Mouse (Mus musculus): ENCODE data around the gene Ppp1r1b. TPM values are rescaled to one million over a fixed set of nuclear protein-coding genes. Genes with fewer than 3 reads are reported as not detected.

Ppp1r1b gene
- polyA plus RNA-seq, 1 experiment from 2014 or later, result 0.31 TPM

DNA sequence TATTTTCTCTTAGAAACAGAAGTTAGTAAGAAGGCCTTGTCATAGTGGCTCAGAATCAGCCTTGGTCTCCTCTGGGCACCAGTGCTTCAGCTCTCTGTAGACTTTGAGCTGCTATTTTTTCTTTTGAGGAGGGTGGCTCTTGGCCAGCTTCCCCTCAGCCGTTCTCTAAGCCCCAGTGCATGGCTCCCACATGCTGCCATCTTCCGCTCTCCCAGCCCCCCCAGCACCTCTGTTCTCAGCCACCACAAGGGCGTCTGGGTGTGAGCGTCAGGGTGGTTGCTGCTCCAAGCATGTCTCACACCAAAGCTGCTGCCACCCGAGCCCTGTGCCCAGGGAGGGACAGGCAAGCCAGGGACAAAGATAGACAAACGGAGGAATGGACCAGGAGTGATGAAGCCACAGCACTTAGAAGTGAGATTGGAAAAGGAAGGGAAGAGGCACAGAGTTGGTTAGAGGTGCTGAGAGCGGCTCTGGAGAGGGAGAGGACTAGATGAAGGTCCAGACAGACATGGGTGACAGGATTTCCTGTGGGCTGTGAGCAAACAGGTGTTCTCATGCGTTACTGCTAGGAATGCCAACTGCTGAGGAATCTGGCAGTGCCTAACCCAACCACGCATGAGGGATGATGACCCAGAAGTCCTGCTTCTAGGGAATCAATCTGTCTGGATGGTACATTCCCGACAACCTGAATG, 19.1 kb downstream of the Ppp1r1b start:
- WGBS, result 80% methylated on average over 10 of the region's 10 CpGs

DNA sequence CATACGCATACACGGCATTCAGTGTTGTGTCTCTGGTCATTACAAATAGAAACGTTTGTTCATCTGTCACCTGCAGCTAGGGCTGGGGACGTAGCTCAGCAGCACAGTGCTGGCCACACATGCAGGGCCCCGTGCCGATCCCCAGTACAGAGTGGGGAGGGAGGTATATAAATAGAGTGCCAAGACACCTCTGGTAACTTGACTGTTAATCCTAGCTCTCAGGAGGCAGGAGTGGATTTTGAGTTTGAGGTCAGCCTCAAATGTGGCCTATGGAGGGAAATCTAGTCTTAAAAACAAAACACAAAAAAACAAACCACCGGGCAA, 19.6 kb downstream of the Ppp1r1b start:
- Histone ChIP-seq H3K4me1 (ENCODE audit: control insufficient read depth, insufficient read depth, low read length) (no peaks in the 10 kb centered on the region), H3K4me3 (ENCODE audit: low read depth, low read length) (no peak overlapping the region), H3K9ac (replicated peaks; ENCODE audit: low read length) (no peak overlapping the region), H3K27me3 (ENCODE audit: control insufficient read depth, insufficient read depth, low read length) (no peaks in the 10 kb centered on the region), H3K9me3 (replicated peaks; ENCODE audit: control insufficient read depth, low read length) (no peaks in the 10 kb centered on the region), H3K36me3 (replicated peaks; ENCODE audit: control insufficient read depth, insufficient read depth, low read depth, low read length) (no peaks in the 10 kb centered on the region), H3K27ac (replicated peaks; ENCODE audit: low read depth, low read length) (no peak overlapping the region), H3K4me2 (ENCODE audit: low read depth, low read length) (no peak overlapping the region)
- no peak for DNase-seq (ENCODE audit: low spot score)
- ATAC-seq (replicated peaks; ENCODE audit: insufficient number of reproducible peaks, low FRiP score, low TSS enrichment, low read depth), result no peak
- WGBS, result 85% methylated on average over 7 of the region's 7 CpGs

More for the DNA sequence above, 19.1 kb downstream of the Ppp1r1b start:
- Histone ChIP-seq H3K36me3 (replicated peaks; ENCODE audit: control insufficient read depth, insufficient read depth, low read depth, low read length) (no peaks in the 10 kb centered on the region), H3K27me3 (ENCODE audit: control insufficient read depth, insufficient read depth, low read length) (no peaks in the 10 kb centered on the region), H3K27ac (replicated peaks; ENCODE audit: low read depth, low read length) (no peak overlapping the region), H3K9me3 (replicated peaks; ENCODE audit: control insufficient read depth, low read length) (no peaks in the 10 kb centered on the region), H3K4me2 (ENCODE audit: low read depth, low read length) (no peak overlapping the region), H3K4me3 (ENCODE audit: low read depth, low read length) (no peak overlapping the region), H3K4me1 (ENCODE audit: control insufficient read depth, insufficient read depth, low read length) (no peaks in the 10 kb centered on the region), H3K9ac (replicated peaks; ENCODE audit: low read length) (no peak overlapping the region)
- ATAC-seq (replicated peaks; ENCODE audit: insufficient number of reproducible peaks, low FRiP score, low TSS enrichment, low read depth), result no peak
- no peak for DNase-seq (ENCODE audit: low spot score)

DNA sequence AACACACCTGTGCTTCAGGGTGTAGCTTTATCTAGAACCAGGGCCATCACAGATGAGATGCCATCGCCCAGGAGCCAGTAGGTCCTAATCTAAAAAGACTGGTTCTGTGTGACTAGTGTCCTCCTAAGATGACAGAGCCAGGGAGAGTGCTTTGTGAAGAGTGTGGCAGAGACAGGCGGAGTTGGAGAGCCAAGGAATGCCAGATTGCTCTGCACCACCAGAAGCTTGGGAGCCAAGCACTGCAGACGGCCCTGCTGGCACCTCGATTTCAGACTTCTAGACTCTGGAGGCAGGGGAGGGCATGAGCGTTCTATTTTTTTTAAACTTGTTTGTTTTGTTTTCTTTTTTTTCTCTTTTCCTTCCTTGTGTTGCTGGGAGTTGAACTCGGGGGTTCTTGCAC, 21.1 kb downstream of the Ppp1r1b start:
- Histone ChIP-seq H3K36me3 (replicated peaks; ENCODE audit: control insufficient read depth, insufficient read depth, low read depth, low read length) (no peaks in the 10 kb centered on the region), H3K4me3 (ENCODE audit: low read depth, low read length) (no peak overlapping the region), H3K4me2 (ENCODE audit: low read depth, low read length) (no peak overlapping the region), H3K27ac (replicated peaks; ENCODE audit: low read depth, low read length) (no peak overlapping the region), H3K9ac (replicated peaks; ENCODE audit: low read length) (no peak overlapping the region), H3K4me1 (ENCODE audit: control insufficient read depth, insufficient read depth, low read length) (no peaks in the 10 kb centered on the region), H3K9me3 (replicated peaks; ENCODE audit: control insufficient read depth, low read length) (no peaks in the 10 kb centered on the region), H3K27me3 (ENCODE audit: control insufficient read depth, insufficient read depth, low read length) (no peaks in the 10 kb centered on the region)
- no peak for DNase-seq (ENCODE audit: low spot score)
- 86% methylated on average over 6 of the region's 6 CpGs for WGBS
- no peak for ATAC-seq (replicated peaks; ENCODE audit: insufficient number of reproducible peaks, low FRiP score, low TSS enrichment, low read depth)

DNA sequence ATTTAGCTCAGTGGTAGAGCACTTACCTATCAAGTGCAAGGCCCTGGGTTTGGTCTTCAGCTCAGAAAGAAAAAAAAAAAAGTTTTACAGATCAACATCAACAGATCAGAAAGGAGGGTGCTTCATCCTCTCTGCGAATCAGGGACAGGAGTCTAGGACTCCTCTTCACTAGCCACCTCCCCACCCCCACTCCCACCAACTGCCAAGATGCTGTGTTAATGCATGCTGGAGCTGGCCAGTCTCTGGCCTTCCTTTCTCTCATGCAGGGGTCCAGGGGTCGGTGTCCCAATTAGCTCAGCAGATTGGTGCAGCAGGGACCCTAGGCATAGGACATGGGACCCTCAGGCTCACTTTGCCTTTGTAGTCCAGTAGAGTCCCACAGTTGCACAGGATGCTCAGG, 22.4 kb downstream of the Ppp1r1b start:
- H3K9me3 ChIP-seq (replicated peaks; ENCODE audit: control insufficient read depth, low read length), result no peaks in the 10 kb centered on the region
- H3K4me2 ChIP-seq (ENCODE audit: low read depth, low read length), result no peak overlapping the region
- no peaks in the 10 kb centered on the region for H3K36me3 ChIP-seq (replicated peaks; ENCODE audit: control insufficient read depth, insufficient read depth, low read depth, low read length)
- no peak overlapping the region for H3K27ac ChIP-seq (replicated peaks; ENCODE audit: low read depth, low read length)
- WGBS, result 72% methylated on average over 2 of the region's 2 CpGs
- no peaks in the 10 kb centered on the region for H3K27me3 ChIP-seq (ENCODE audit: control insufficient read depth, insufficient read depth, low read length)
- no peaks in the 10 kb centered on the region for H3K4me1 ChIP-seq (ENCODE audit: control insufficient read depth, insufficient read depth, low read length)
- no peak for DNase-seq (ENCODE audit: low spot score)
- H3K9ac ChIP-seq (replicated peaks; ENCODE audit: low read length), result no peak overlapping the region
- H3K4me3 ChIP-seq (ENCODE audit: low read depth, low read length), result no peak overlapping the region
- no peak for ATAC-seq (replicated peaks; ENCODE audit: insufficient number of reproducible peaks, low FRiP score, low TSS enrichment, low read depth)

DNA sequence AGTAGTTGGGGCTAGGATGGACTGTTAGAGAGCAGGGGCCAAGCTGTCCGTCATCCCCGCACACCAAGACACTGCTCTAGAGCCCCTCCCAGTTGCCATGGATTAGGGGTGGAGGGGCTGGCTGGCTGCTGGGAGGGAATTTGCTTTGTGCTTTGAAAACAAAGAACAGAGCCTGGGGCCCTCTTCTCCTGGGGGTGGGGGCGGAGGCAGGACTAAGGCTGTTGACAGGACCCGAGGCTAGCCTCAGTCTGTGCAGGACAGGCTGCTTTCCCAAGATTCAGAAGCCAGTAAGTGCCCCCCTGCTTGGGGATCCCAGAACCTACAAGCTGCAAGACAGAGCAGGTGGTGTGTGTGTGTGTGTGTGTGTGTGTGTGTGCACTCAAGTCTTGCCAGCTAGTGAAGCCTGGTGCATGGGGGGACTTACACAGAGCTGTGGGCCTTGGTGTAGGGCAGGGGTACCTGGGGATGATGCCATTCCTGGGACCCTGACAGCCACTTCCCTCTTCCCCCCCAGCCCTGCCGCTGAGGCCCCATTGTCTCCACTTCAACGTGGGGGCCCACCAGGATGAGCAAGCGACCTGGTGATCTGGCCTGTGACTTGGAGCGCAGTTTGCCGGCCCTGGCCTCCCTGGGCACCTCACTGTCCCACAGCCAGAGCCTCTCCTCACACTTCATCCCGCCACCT, 23.5 kb downstream of the Ppp1r1b start:
- no peaks in the 10 kb centered on the region; the same call in 1 of the 2 replicates for H3K36me3 ChIP-seq (replicated peaks; ENCODE audit: control insufficient read depth, insufficient read depth, low read depth, low read length)
- H3K27me3 ChIP-seq (ENCODE audit: control insufficient read depth, insufficient read depth, low read length), result no peaks in the 10 kb centered on the region
- DNase-seq (ENCODE audit: low spot score) (peak; percentile 35), ATAC-seq (replicated peaks; ENCODE audit: insufficient number of reproducible peaks, low FRiP score, low TSS enrichment, low read depth) (peak; percentile 66; the same call in 1 of the 2 replicates)
- H3K9ac ChIP-seq (replicated peaks; ENCODE audit: low read length), result peak overlapping the region; percentile 9; the same call in 1 of the 2 replicates
- H3K4me2 ChIP-seq (ENCODE audit: low read depth, low read length), result no peak overlapping the region
- WGBS, result 36% methylated on average over 10 of the region's 10 CpGs
- no peak overlapping the region for H3K4me3 ChIP-seq (ENCODE audit: low read depth, low read length)
- no peak overlapping the region for H3K27ac ChIP-seq (replicated peaks; ENCODE audit: low read depth, low read length)
- no peaks in the 10 kb centered on the region for H3K4me1 ChIP-seq (ENCODE audit: control insufficient read depth, insufficient read depth, low read length)
- no peaks in the 10 kb centered on the region for H3K9me3 ChIP-seq (replicated peaks; ENCODE audit: control insufficient read depth, low read length)

DNA sequence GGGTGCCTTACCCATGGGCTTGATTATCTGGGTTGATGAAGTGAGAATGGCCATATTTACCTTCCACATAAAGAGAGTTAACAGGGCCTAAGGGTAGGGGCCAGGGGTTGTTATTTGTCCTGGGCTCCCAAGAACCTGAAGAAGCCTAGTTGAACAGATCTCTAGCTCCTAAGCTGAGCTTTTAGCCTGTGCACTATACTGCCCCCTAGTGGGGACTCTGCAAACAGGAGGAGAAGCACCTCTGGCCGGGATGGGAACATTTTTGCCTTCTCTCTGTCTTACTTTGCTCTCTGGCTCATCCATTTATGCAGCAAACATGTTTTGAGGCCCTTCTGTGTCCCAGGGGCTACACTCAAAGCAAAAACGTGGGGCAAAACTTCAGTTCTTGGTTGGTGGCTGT, 24.2 kb downstream of the Ppp1r1b start:
- ATAC-seq (replicated peaks; ENCODE audit: insufficient number of reproducible peaks, low FRiP score, low TSS enrichment, low read depth) (no peak), DNase-seq (ENCODE audit: low spot score) (peak; percentile 85)
- Histone ChIP-seq H3K9ac (replicated peaks; ENCODE audit: low read length) (no peak overlapping the region), H3K9me3 (replicated peaks; ENCODE audit: control insufficient read depth, low read length) (no peaks in the 10 kb centered on the region), H3K27me3 (ENCODE audit: control insufficient read depth, insufficient read depth, low read length) (no peaks in the 10 kb centered on the region), H3K27ac (replicated peaks; ENCODE audit: low read depth, low read length) (no peak overlapping the region), H3K4me3 (ENCODE audit: low read depth, low read length) (no peak overlapping the region), H3K4me2 (ENCODE audit: low read depth, low read length) (no peak overlapping the region), H3K4me1 (ENCODE audit: control insufficient read depth, insufficient read depth, low read length) (no peaks in the 10 kb centered on the region), H3K36me3 (replicated peaks; ENCODE audit: control insufficient read depth, insufficient read depth, low read depth, low read length) (no peaks in the 10 kb centered on the region; the same call in 1 of the 2 replicates)
- 12% methylated on average over 2 of the region's 2 CpGs for WGBS

DNA sequence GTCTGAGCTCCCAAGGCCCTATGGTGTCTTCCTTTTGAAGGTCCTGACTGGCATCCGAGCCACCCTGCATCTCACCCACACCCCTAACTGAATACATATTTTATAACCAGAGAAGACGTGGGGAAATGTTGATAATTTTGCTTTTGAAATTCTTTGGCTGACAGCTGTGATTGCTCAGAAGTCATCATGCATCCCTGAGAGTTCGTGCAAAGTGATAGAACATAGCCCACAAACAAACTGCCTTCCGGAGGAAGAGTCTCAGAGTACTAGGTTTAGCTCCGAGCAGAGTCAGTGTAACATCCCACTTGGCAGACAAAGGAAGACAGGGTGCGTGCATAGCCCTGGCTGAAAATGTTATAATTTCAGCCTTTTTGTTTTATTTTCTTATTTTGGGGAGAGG, 25.0 kb downstream of the Ppp1r1b start:
- no peak overlapping the region for H3K4me3 ChIP-seq (ENCODE audit: low read depth, low read length)
- WGBS, result 86% methylated on average over 6 of the region's 6 CpGs
- H3K36me3 ChIP-seq (replicated peaks; ENCODE audit: control insufficient read depth, insufficient read depth, low read depth, low read length), result no peaks in the 10 kb centered on the region; the same call in 1 of the 2 replicates
- no peak overlapping the region for H3K9ac ChIP-seq (replicated peaks; ENCODE audit: low read length)
- H3K4me1 ChIP-seq (ENCODE audit: control insufficient read depth, insufficient read depth, low read length), result no peaks in the 10 kb centered on the region
- no peak overlapping the region for H3K27ac ChIP-seq (replicated peaks; ENCODE audit: low read depth, low read length)
- ATAC-seq (replicated peaks; ENCODE audit: insufficient number of reproducible peaks, low FRiP score, low TSS enrichment, low read depth) (no peak), DNase-seq (ENCODE audit: low spot score) (no peak)
- no peak overlapping the region for H3K4me2 ChIP-seq (ENCODE audit: low read depth, low read length)
- H3K27me3 ChIP-seq (ENCODE audit: control insufficient read depth, insufficient read depth, low read length), result no peaks in the 10 kb centered on the region
- no peaks in the 10 kb centered on the region for H3K9me3 ChIP-seq (replicated peaks; ENCODE audit: control insufficient read depth, low read length)

DNA sequence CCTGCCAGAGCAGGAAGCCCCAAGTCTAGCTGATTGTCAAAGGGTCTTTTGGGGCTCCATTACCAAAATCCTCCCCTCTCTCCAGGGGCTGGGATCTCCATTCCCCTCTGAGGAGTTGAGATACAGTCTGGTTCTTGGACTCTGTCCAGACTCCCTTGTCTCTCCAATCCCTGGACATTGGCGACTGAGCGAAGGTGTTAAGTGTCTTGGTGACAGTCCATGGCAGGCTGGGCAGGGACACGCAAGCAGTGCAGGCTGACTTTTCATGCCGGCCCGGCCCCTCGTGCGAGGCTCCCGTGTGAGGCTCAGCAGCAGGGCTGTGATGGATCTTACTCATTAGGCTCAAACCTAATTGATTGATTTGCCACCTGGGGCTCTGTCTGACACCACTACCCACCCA, 26.1 kb downstream of the Ppp1r1b start:
- no peak for DNase-seq (ENCODE audit: low spot score)
- Histone ChIP-seq H3K4me1 (ENCODE audit: control insufficient read depth, insufficient read depth, low read length) (no peaks in the 10 kb centered on the region), H3K4me3 (ENCODE audit: low read depth, low read length) (no peak overlapping the region), H3K27me3 (ENCODE audit: control insufficient read depth, insufficient read depth, low read length) (no peaks in the 10 kb centered on the region), H3K36me3 (replicated peaks; ENCODE audit: control insufficient read depth, insufficient read depth, low read depth, low read length) (no peaks in the 10 kb centered on the region; the same call in 1 of the 2 replicates), H3K9me3 (replicated peaks; ENCODE audit: control insufficient read depth, low read length) (no peaks in the 10 kb centered on the region), H3K27ac (replicated peaks; ENCODE audit: low read depth, low read length) (no peak overlapping the region), H3K9ac (replicated peaks; ENCODE audit: low read length) (no peak overlapping the region), H3K4me2 (ENCODE audit: low read depth, low read length) (no peak overlapping the region)
- ATAC-seq (replicated peaks; ENCODE audit: insufficient number of reproducible peaks, low FRiP score, low TSS enrichment, low read depth), result no peak
- 89% methylated on average over 8 of the region's 8 CpGs for WGBS

All from embryonic facial prominence, embryonic 11.5 days (tissue).